Mouse (Mus musculus) liver, adult 2 months (tissue): Measurements from ENCODE around the gene Tuft1. TPM values are rescaled to one million over a fixed set of nuclear protein-coding genes. Genes with fewer than 3 reads are reported as not detected.
A peak's percentile ranks its signal among the peaks of the same experiment; 100 is the strongest.

Experiments
- DNase-seq: peaks from one replicate; pipeline ENCODE4 v3.0.0-alpha.2; 2011; ENCODE audit warnings: low read depth, low spot score; ENCODE audit errors: extremely low read depth
- H3K27ac ChIP-seq: fragments of 200-500 bp; replicated peaks from 2 replicates; pipeline ENCODE4 v1.5.1; 2012; ENCODE audit warnings: low read depth, mild to moderate bottlenecking, control low read depth, inconsistent platforms, low read length; ENCODE audit not compliant: insufficient read depth
- H3K27me3 ChIP-seq: fragments of 200-500 bp; 2 replicates; pipeline ENCODE4 v1.6.1; 2012; ENCODE audit warnings: mild to moderate bottlenecking, moderate library complexity, low read length, inconsistent platforms; ENCODE audit not compliant: control insufficient read depth, insufficient read depth
- H3K36me3 ChIP-seq: fragments of 200-500 bp; 2 replicates; pipeline ENCODE4 v1.6.1; 2012; ENCODE audit warnings: low read length, inconsistent platforms; ENCODE audit not compliant: control insufficient read depth, insufficient read depth
- H3K4me1 ChIP-seq: fragments of 200-500 bp; 2 replicates; pipeline ENCODE4 v1.6.1; 2011; ENCODE audit warnings: low read length; ENCODE audit not compliant: control insufficient read depth, insufficient read depth
- H3K4me3 ChIP-seq: fragments of 200-500 bp; 2 replicates; pipeline ENCODE4 v1.5.1; 2011; ENCODE audit warnings: low read depth, mild to moderate bottlenecking, control low read depth, low read length, moderate library complexity; ENCODE audit not compliant: insufficient read depth
- H3K79me2 ChIP-seq: fragments of 200-500 bp; 2 replicates; pipeline ENCODE4 v1.6.1; 2012; ENCODE audit warnings: inconsistent platforms, mild to moderate bottlenecking, low read length, moderate library complexity; ENCODE audit not compliant: control insufficient read depth, insufficient read depth
- H3K9ac ChIP-seq: fragments of 200-500 bp; 2 replicates; pipeline ENCODE4 v1.6.1; 2012; ENCODE audit warnings: low read depth, mild to moderate bottlenecking, control low read depth, inconsistent platforms, low read length
- CTCF ChIP-seq: fragments of 200-500 bp; IDR thresholded peaks from 2 replicates; pipeline ENCODE4 v1.5.1; 2011; ENCODE audit warnings: low read depth, low read length, control low read depth
- POLR2A ChIP-seq: fragments of 200-500 bp; IDR thresholded peaks from 2 replicates; pipeline ENCODE4 v1.6.1; 2011; ENCODE audit warnings: low read length, control low read depth; ENCODE audit not compliant: insufficient read depth; ENCODE audit errors: extremely low read depth
- WGBS: fragments of 180-500 bp; shearing (Covaris S2); methylation state at CpG from one replicate; pipeline ENCODE4 v1.1.7; 2018; 5-methylcytosine and 5-hydroxymethylcytosine counted together
- polyA plus RNA-seq: library from polyadenylated mRNA; depleted of rRNA; stranded (reverse); fragments of >200 nt; gene quantifications from 2 replicates; pipeline ENCODE4 v1.2.3, GENCODE M21; 2012
- total RNA-seq: library from RNA; depleted of rRNA; stranded (reverse); fragments of >200 nt; gene quantifications from 2 replicates; pipeline ENCODE4 v1.2.3, GENCODE M21; 2014

The Tuft1 gene
- total and polyA plus RNA-seq, 2 experiments: 2.6 to 7.3 TPM

DNA sequence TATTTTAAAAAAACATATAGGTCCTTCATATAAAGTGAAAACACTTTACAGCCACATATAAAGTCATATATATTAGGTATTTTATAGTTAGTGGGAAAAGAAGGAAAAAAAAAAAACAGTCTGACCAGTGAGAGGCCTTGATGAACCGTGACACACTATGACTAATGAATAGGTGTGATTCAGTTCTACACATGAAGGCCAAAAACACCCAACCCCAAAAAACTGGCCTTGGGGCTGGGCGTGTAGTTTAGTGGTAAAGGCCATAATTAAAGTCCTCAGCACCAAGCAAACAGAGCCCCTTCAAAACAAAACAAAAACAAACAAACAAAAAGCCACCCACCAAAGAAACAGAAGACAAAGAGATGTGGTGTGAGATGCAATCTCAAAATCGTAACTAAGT lies 28.8 kb downstream of the Tuft1 start:
- H3K79me2 ChIP-seq: no peaks in the 10 kb centered on the region
- TF ChIP-seq CTCF: no peak
- no peak for TF ChIP-seq POLR2A
- no peaks in the 10 kb centered on the region for H3K27me3 ChIP-seq
- H3K4me3 ChIP-seq: no peak overlapping the region
- H3K27ac ChIP-seq: no peak overlapping the region
- no peak overlapping the region for H3K9ac ChIP-seq
- DNase-seq: no peak
- no peaks in the 10 kb centered on the region for H3K4me1 ChIP-seq
- H3K36me3 ChIP-seq: peaks cover 6% of the 10 kb centered on the region
- WGBS: 89% methylated on average over 3 of the region's 3 CpGs

DNA sequence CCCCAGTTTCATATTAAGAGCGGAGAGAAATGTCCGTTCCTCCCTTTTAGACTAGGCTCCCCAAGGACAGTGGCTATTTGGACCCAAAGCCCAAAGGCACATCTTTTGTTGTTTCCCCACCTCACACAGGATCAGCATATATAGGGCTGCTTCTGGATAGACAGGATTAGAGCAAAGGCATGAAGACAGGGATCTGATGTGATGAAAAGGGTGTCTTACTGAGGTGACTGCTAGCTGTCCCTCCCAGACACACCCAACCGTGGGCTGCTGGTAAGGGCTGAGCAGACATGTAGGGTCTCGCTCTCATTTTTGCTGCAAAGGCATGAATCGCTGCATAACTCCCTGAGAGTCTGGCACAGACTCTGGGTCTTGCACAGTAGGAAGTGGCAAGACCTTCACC lies 30.0 kb downstream of the Tuft1 start:
- H3K27me3 ChIP-seq: no peaks in the 10 kb centered on the region
- H3K4me3 ChIP-seq: no peak overlapping the region
- no peaks in the 10 kb centered on the region for H3K79me2 ChIP-seq
- 96% methylated on average over 5 of the region's 5 CpGs for WGBS
- no peak overlapping the region for H3K9ac ChIP-seq
- DNase-seq: no peak
- peaks cover 6% of the 10 kb centered on the region for H3K36me3 ChIP-seq
- TF ChIP-seq CTCF: no peak
- TF ChIP-seq POLR2A: no peak
- H3K27ac ChIP-seq: no peak overlapping the region
- no peaks in the 10 kb centered on the region for H3K4me1 ChIP-seq

DNA sequence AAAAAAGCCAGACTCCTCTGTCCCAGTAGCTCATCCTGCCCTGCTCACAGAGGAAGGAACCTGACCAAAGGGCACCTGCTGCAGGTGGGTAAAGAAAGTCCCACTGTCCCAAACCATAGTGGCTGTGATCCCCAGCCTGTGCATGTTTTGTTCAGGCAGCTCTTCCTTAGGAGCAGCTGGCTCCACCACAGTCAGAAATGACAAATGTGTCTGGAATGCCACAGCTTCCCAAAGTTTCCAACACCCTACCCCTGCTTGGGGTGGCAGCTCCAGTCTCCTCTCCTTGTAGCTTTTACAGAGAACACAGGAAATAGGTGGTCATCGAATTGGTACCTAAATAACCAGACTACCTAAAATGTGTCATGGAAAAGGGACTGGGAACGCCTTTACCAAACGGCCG lies 34.4 kb downstream of the Tuft1 start:
- Histone ChIP-seq H3K27ac (no peak overlapping the region), H3K4me3 (no peak overlapping the region), H3K4me1 (no peaks in the 10 kb centered on the region), H3K36me3 (peaks cover 19% of the 10 kb centered on the region), H3K9ac (no peak overlapping the region), H3K79me2 (no peaks in the 10 kb centered on the region), H3K27me3 (no peaks in the 10 kb centered on the region)
- WGBS: 90% methylated on average over 4 of the region's 4 CpGs
- DNase-seq: no peak
- no peak for TF ChIP-seq POLR2A
- no peak for TF ChIP-seq CTCF

DNA sequence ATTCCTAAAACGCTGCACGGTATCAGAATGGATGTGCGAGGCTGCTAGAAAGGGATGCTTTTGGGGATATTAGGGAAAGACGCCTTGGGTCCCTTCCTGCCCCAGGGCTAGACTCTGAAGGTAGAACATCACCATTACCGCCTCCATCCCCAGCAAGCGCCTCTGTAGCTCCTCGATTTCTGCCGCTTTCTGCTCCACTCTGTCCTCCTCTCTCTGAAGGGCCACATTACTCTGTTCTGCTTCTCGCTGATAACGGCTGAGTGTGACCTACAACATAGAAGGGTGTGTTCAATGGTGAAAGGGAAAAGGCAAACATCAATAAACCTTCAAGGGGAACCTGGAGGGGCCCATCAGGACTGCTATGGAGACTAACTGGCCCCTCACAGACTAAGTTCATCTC lies 36.1 kb downstream of the Tuft1 start:
- Histone ChIP-seq H3K79me2 (no peaks in the 10 kb centered on the region), H3K36me3 (peaks cover 17% of the 10 kb centered on the region; the same call in 1 of the 2 replicates), H3K9ac (no peak overlapping the region), H3K27ac (no peak overlapping the region), H3K27me3 (no peaks in the 10 kb centered on the region), H3K4me3 (no peak overlapping the region), H3K4me1 (no peaks in the 10 kb centered on the region)
- 95% methylated on average over 10 of the region's 10 CpGs for WGBS
- no peak for DNase-seq
- TF ChIP-seq POLR2A (no peak), CTCF (no peak)

DNA sequence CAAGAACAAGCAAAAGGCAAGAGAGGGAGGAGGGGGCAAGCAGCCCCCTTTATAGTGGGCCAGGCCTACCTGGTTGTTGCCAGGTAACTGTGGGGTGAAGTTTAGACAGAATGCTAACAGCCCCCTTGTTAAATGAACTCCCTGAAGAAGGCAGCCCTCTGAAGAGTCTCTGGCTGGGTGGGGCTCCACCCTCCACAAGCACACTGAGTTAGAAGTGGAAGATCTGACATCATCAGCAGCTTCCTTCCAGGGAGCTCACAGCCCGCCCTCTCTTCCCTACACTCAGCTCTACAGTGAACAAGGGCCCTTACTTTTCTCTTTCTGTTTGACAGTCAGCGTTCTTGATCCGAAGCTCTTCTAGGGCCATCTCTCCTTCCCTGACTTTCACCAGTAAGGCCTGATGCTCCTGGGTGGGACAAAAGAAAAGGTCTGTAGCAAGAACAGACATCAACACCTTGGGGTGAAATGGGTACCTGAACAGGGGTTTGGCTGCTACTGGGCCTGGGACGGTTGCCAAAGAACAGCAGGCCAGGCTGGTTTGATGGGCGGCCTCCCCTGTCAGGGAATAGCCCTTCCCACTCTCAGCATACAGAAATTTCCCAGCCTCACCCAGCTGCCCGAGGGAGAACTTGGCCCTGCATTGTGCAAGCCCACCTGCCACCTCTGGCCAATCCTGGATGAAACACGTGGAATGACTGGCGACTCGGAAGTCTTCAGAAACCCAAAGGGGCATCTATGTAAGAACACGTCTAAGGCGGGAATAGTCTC lies 36.7 kb downstream of the Tuft1 start:
- Histone ChIP-seq H3K9ac (no peak overlapping the region), H3K36me3 (peaks cover 17% of the 10 kb centered on the region; the same call in 1 of the 2 replicates), H3K4me1 (no peaks in the 10 kb centered on the region), H3K79me2 (no peaks in the 10 kb centered on the region), H3K4me3 (no peak overlapping the region), H3K27me3 (no peaks in the 10 kb centered on the region), H3K27ac (no peak overlapping the region)
- WGBS: 83% methylated on average over 11 of the region's 11 CpGs
- TF ChIP-seq POLR2A (no peak), CTCF (no peak)
- no peak for DNase-seq

DNA sequence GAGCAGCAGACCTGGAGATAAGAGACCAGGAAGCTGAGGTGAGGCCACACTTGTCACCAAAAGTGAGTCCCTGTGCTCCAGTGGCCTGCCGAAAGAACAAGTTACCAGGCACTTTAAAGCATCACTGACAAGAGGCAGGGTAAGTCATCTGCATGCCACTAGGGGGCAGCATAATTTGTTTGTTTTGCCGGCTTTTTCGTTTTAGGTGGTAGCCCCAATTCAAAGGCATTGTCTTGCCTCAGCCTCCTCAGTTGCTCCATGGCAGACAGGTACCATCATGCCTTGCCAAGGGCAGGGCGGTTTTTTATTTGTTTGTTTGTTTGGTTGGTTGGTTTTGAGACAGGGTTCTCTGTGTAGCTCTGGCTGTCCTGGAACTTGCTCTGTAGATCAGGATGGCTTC lies 42.0 kb downstream of the Tuft1 start:
- no peaks in the 10 kb centered on the region for H3K79me2 ChIP-seq
- H3K9ac ChIP-seq: no peak overlapping the region
- 55% methylated on average over 4 of the region's 4 CpGs for WGBS
- DNase-seq: peak; percentile 36
- no peak overlapping the region for H3K27ac ChIP-seq
- H3K27me3 ChIP-seq: no peaks in the 10 kb centered on the region
- peaks cover 22% of the 10 kb centered on the region for H3K36me3 ChIP-seq
- H3K4me3 ChIP-seq: no peak overlapping the region
- TF ChIP-seq CTCF (peak; percentile 27; the same call in 1 of the 2 replicates), POLR2A (no peak)
- no peaks in the 10 kb centered on the region for H3K4me1 ChIP-seq
